Mouse (Mus musculus) myocyte (in vitro differentiated cells): ENCODE measurements around the gene Prpf40a.

Source experiments
- POLR2A ChIP-seq: IDR thresholded peaks from one replicate; pipeline ENCODE4 v1.6.1; 2011; ENCODE audit warnings: low read depth, mild to moderate bottlenecking, control low read depth, moderate library complexity; ENCODE audit not compliant: insufficient read length
- POLR2AphosphoS2 ChIP-seq: IDR thresholded peaks from one replicate; pipeline ENCODE4 v1.6.1; 2011; ENCODE audit warnings: low read depth, control low read depth; ENCODE audit not compliant: insufficient read length
- REST ChIP-seq: IDR thresholded peaks from one replicate; pipeline ENCODE4 v1.6.1; 2011; ENCODE audit warnings: mild to moderate bottlenecking, control low read depth, moderate library complexity; ENCODE audit not compliant: insufficient read depth, insufficient read length
- USF1 ChIP-seq: IDR thresholded peaks from one replicate; pipeline ENCODE4 v1.6.1; 2011; ENCODE audit warnings: low read depth, mild to moderate bottlenecking, control low read depth, moderate library complexity

DNA sequence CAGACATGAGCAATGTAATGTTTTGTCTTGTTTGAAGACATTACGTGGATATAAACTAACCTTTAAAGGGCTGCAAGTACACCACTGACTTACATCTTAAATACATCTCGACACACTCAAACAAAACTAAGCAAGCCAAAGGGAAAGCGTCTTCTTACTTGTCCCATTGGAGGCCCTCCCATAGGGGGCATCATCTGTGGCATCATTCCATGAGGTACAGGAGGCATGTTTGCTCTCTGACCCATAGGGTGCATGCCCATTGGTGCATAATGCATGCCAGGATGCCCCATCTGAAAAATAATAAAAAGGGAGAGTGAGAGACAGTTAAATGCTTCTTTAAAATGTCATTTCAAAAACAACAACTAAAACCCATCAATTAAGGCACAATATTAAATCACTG is 1.3 kb downstream of the Prpf40a start:
- TF ChIP-seq USF1 (no peak), POLR2AphosphoS2 (no peak), REST (no peak), POLR2A (no peak)
